Mouse (Mus musculus) neural tube, embryonic 13.5 days (tissue): ENCODE data around the gene Serpina3j. TPM values are rescaled to one million over a fixed set of nuclear protein-coding genes. Genes with fewer than 3 reads are reported as not detected.
"Not testable (repeated sequence)": the region's sequence is repeated elsewhere in the genome, so short reads cannot be mapped to it uniquely, and the experiment has no call there.

Source experiments
- ATAC-seq: fragments of 200-750 bp; cut with Nextera tagmentation; 2 replicates; pipeline ENCODE4 v1.8.0; 2017; ENCODE audit warnings: low read depth, mild to moderate bottlenecking, moderate TSS enrichment, moderate library complexity
- H3K27ac ChIP-seq: fragments of 300-500 bp; sonication (generic); replicated peaks from 2 replicates; pipeline ENCODE4 v1.5.1; 2015; ENCODE audit warnings: moderate library complexity, mild to moderate bottlenecking, inconsistent platforms
- H3K27me3 ChIP-seq: fragments of 300-500 bp; sonication (generic); 2 replicates; pipeline ENCODE4 v1.6.1; 2015; ENCODE audit warnings: mild to moderate bottlenecking, inconsistent platforms
- H3K36me3 ChIP-seq: fragments of 300-500 bp; sonication (generic); 2 replicates; pipeline ENCODE4 v1.6.1; 2015; ENCODE audit warnings: mild to moderate bottlenecking, inconsistent platforms
- H3K4me1 ChIP-seq: fragments of 300-500 bp; sonication (generic); replicated peaks from 2 replicates; pipeline ENCODE4 v1.6.1; 2015; ENCODE audit warnings: inconsistent platforms
- H3K4me2 ChIP-seq: fragments of 300-500 bp; sonication (generic); 2 replicates; pipeline ENCODE4 v1.6.1; 2015; ENCODE audit warnings: inconsistent platforms, mild to moderate bottlenecking, moderate library complexity
- H3K4me3 ChIP-seq: fragments of 300-500 bp; sonication (generic); 2 replicates; pipeline ENCODE4 v1.5.1; 2015; ENCODE audit warnings: mild to moderate bottlenecking, inconsistent platforms
- H3K9ac ChIP-seq: fragments of 300-500 bp; sonication (generic); 2 replicates; pipeline ENCODE4 v1.6.1; 2015; ENCODE audit warnings: moderate library complexity, mild to moderate bottlenecking, inconsistent platforms
- H3K9me3 ChIP-seq: fragments of 300-500 bp; sonication (generic); 2 replicates; pipeline ENCODE4 v1.6.1; 2016; ENCODE audit warnings: inconsistent platforms
- WGBS: fragments of 180-500 bp; shearing (Covaris S2); methylation state at CpG from one replicate; pipeline ENCODE4 v1.1.7; 2015; 5-methylcytosine and 5-hydroxymethylcytosine counted together
- polyA plus RNA-seq: library from polyadenylated mRNA; unstranded; fragments of >200 nt; fragmentation: Nextera tagmentation; extraction: Ambion mirVana; gene quantifications from 2 replicates; pipeline ENCODE4 v1.2.1, GENCODE M21; 2015

Serpina3j gene
- not detected in 2 replicates for polyA plus RNA-seq

- 89% methylated on average over 1 of the region's 1 CpGs for WGBS
- H3K4me1 ChIP-seq = no peaks in the 10 kb centered on the region
- H3K9me3 ChIP-seq = 0 out of 2 replicates have a peak, but pooled peaks cover 3% of the 10 kb centered on the region
- H3K27ac ChIP-seq = no peak within 1 kb of the TSS
- H3K36me3 ChIP-seq = no peaks in the 10 kb centered on the region
- no peak within 1 kb of the TSS for H3K9ac ChIP-seq
- ATAC-seq = no peak
- no peaks in the 10 kb centered on the region for H3K27me3 ChIP-seq
- no peak within 1 kb of the TSS for H3K4me2 ChIP-seq
- no peak within 1 kb of the TSS for H3K4me3 ChIP-seq
Observed at GRCm38 (mm10) chr12:104314253-104314652, at the start of gene Serpina3j. Gene Serpina3j (plus strand): TSS chr12:104314553.

GRCm38 (mm10) chr12:104266374-104266773 lies 48.0 kb upstream of the Serpina3j start:
- Histone ChIP-seq H3K4me2 (no peak overlapping the region), H3K36me3 (no peaks in the 10 kb centered on the region), H3K4me3 (no peak overlapping the region), H3K27me3 (no peaks in the 10 kb centered on the region), H3K9ac (no peak overlapping the region), H3K9me3 (no peaks in the 10 kb centered on the region), H3K4me1 (no peaks in the 10 kb centered on the region), H3K27ac (no peak overlapping the region)
- ATAC-seq = no peak
- WGBS = 83% methylated on average over 3 of the region's 3 CpGs

GRCm38 (mm10) chr12:104278216-104279055 lies 35.9 kb upstream of the Serpina3j start:
- 75% methylated on average over 18 of the region's 18 CpGs for WGBS
- no peak for ATAC-seq

GRCm38 (mm10) chr12:104279056-104279435 lies 35.3 kb upstream of the Serpina3j start:
- Histone ChIP-seq H3K4me1 (peaks cover 9% of the 10 kb centered on the region; the same call in 1 of the 2 replicates), H3K9ac (no peak overlapping the region), H3K4me3 (no peak overlapping the region), H3K36me3 (no peaks in the 10 kb centered on the region), H3K27ac (no peak overlapping the region), H3K9me3 (no peaks in the 10 kb centered on the region), H3K4me2 (no peak overlapping the region), H3K27me3 (no peaks in the 10 kb centered on the region)
- WGBS = 7% methylated on average over 3 of the region's 3 CpGs
- ATAC-seq = no peak

More at GRCm38 (mm10) chr12:104278216-104279055, 35.9 kb upstream of the Serpina3j start:
- H3K36me3 ChIP-seq = no peaks in the 10 kb centered on the region
- no peak overlapping the region for H3K27ac ChIP-seq
- H3K4me2 ChIP-seq = no peak overlapping the region
- H3K4me3 ChIP-seq = no peak overlapping the region
- H3K9me3 ChIP-seq = no peaks in the 10 kb centered on the region
- H3K27me3 ChIP-seq = no peaks in the 10 kb centered on the region
- H3K9ac ChIP-seq = no peak overlapping the region
- H3K4me1 ChIP-seq = peaks cover 9% of the 10 kb centered on the region; the same call in 1 of the 2 replicates

- Histone ChIP-seq H3K27ac (no peak overlapping the region), H3K9ac (no peak overlapping the region), H3K4me2 (no peak overlapping the region), H3K36me3 (no peaks in the 10 kb centered on the region), H3K9me3 (no peaks in the 10 kb centered on the region), H3K27me3 (no peaks in the 10 kb centered on the region), H3K4me1 (peaks cover 9% of the 10 kb centered on the region; the same call in 1 of the 2 replicates), H3K4me3 (no peak overlapping the region)
- WGBS = 92% methylated on average over 11 of the region's 11 CpGs
- no peak for ATAC-seq
Observed at GRCm38 (mm10) chr12:104283380-104283779, 31.0 kb upstream of the Serpina3j start.

- ATAC-seq = no peak
- H3K4me1 ChIP-seq = no peaks in the 10 kb centered on the region
- no peak overlapping the region for H3K4me2 ChIP-seq
- no peaks in the 10 kb centered on the region for H3K27me3 ChIP-seq
- H3K9ac ChIP-seq = no peak overlapping the region
- H3K36me3 ChIP-seq = no peaks in the 10 kb centered on the region
- H3K9me3 ChIP-seq = no peaks in the 10 kb centered on the region
- H3K27ac ChIP-seq = no peak overlapping the region
- no peak overlapping the region for H3K4me3 ChIP-seq
Observed at GRCm38 (mm10) chr12:104288336-104288735, 26.0 kb upstream of the Serpina3j start.

- no peak for ATAC-seq
- Histone ChIP-seq H3K27ac (no peak overlapping the region), H3K27me3 (no peaks in the 10 kb centered on the region), H3K9me3 (no peaks in the 10 kb centered on the region), H3K4me3 (no peak overlapping the region), H3K9ac (no peak overlapping the region), H3K4me1 (no peaks in the 10 kb centered on the region), H3K36me3 (no peaks in the 10 kb centered on the region), H3K4me2 (no peak overlapping the region)
- WGBS = 50% methylated on average over 4 of the region's 4 CpGs
Observed at GRCm38 (mm10) chr12:104289872-104290271, 24.5 kb upstream of the Serpina3j start.

- H3K4me2 ChIP-seq = no peak overlapping the region
- H3K9ac ChIP-seq = no peak overlapping the region
- no peaks in the 10 kb centered on the region for H3K4me1 ChIP-seq
- no peak overlapping the region for H3K4me3 ChIP-seq
- WGBS = 78% methylated on average over 2 of the region's 2 CpGs
- no peaks in the 10 kb centered on the region for H3K36me3 ChIP-seq
- H3K27me3 ChIP-seq = no peaks in the 10 kb centered on the region
- ATAC-seq = no peak
- H3K27ac ChIP-seq = no peak overlapping the region
- no peaks in the 10 kb centered on the region for H3K9me3 ChIP-seq
Observed at GRCm38 (mm10) chr12:104293963-104294362, 20.4 kb upstream of the Serpina3j start.

- Histone ChIP-seq H3K4me1 (no peaks in the 10 kb centered on the region), H3K9ac (no peak overlapping the region), H3K9me3 (no peaks in the 10 kb centered on the region), H3K4me2 (no peak overlapping the region), H3K27ac (no peak overlapping the region), H3K27me3 (no peaks in the 10 kb centered on the region), H3K4me3 (no peak overlapping the region), H3K36me3 (no peaks in the 10 kb centered on the region)
- no peak for ATAC-seq
- WGBS = 93% methylated on average over 2 of the region's 2 CpGs
Observed at GRCm38 (mm10) chr12:104298049-104298448, 16.3 kb upstream of the Serpina3j start.

GRCm38 (mm10) chr12:104305991-104306390 lies 8.4 kb upstream of the Serpina3j start:
- Histone ChIP-seq H3K36me3 (no peaks in the 10 kb centered on the region), H3K4me1 (no peaks in the 10 kb centered on the region), H3K4me2 (no peak overlapping the region), H3K4me3 (no peak overlapping the region), H3K9ac (no peak overlapping the region), H3K27ac (no peak overlapping the region), H3K27me3 (no peaks in the 10 kb centered on the region), H3K9me3 (0 out of 2 replicates have a peak, but pooled peaks cover 3% of the 10 kb centered on the region)
- WGBS = 84% methylated on average over 4 of the region's 4 CpGs
- ATAC-seq = no peak

- Histone ChIP-seq H3K9ac (no peak overlapping the region), H3K4me2 (no peak overlapping the region), H3K27ac (no peak overlapping the region), H3K4me3 (no peak overlapping the region), H3K9me3 (no peaks in the 10 kb centered on the region), H3K36me3 (no peaks in the 10 kb centered on the region), H3K27me3 (no peaks in the 10 kb centered on the region), H3K4me1 (no peaks in the 10 kb centered on the region)
- no peak for ATAC-seq
- WGBS = 83% methylated on average over 1 of the region's 1 CpGs
Observed at GRCm38 (mm10) chr12:104322454-104322853, 8.1 kb downstream of the Serpina3j start.

- Histone ChIP-seq H3K36me3 (no peaks in the 10 kb centered on the region), H3K4me3 (no peak overlapping the region), H3K9ac (no peak overlapping the region), H3K4me2 (no peak overlapping the region), H3K9me3 (no peaks in the 10 kb centered on the region), H3K27ac (no peak overlapping the region), H3K27me3 (no peaks in the 10 kb centered on the region), H3K4me1 (no peaks in the 10 kb centered on the region)
- no peak for ATAC-seq
- 55% methylated on average over 1 of the region's 1 CpGs for WGBS
Observed at GRCm38 (mm10) chr12:104331701-104332100, 17.3 kb downstream of the Serpina3j start.

- not testable (repeated sequence) for ATAC-seq, H3K36me3 ChIP-seq, H3K9ac ChIP-seq, H3K27me3 ChIP-seq, H3K27ac ChIP-seq, H3K9me3 ChIP-seq, H3K4me1 ChIP-seq, H3K4me3 ChIP-seq, H3K4me2 ChIP-seq
Observed at GRCm38 (mm10) chr12:104336873-104337272, 22.5 kb downstream of the Serpina3j start.
